Mouse (Mus musculus): ENCODE measurements around the gene AI854703.

DNA sequence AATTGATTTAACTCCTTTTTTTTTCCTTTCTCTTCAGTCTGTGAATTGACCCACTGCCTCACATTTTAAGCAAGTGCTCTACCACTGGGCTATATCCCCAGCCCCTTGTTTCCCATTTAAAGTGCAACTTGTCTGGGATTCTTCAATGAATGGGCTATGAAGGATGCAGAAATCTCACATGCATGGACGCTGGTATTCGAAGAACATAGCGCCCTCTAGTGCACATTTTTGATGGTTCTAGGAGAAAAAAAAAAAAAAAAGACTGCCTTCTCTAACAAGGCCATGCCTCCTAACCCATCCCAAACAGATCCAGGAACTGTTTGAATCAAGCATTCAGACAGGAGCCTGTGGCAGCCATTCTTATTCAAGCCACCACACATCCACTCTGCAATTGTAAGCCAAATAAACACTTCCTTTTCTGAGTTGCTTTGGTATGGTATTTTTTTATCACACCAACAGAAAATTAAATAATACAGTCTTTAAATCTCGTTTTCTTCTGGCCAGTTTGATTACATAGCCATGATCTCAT, 16.3 kb downstream of the AI854703 start:
- TF ChIP-seq POLR2A (IDR thresholded peaks at IDR 0.05; ENCODE audit: low read depth, low read length) (no peak), CTCF (IDR thresholded peaks at IDR 0.05; ENCODE audit: extremely low read depth, insufficient read length, insufficient replicate concordance, low read depth, low read length) (no peak)

Data from small intestine, adult 2 months (tissue).